Mouse (Mus musculus) G1E (cell line): ENCODE measurements around the gene Magix.
"Not testable (repeated sequence)": the region's sequence is repeated elsewhere in the genome, so short reads cannot be mapped to it uniquely, and the experiment has no call there.

ENCODE experiments used
- CTCF ChIP-seq: IDR thresholded peaks from 2 replicates; pipeline ENCODE4 v1.5.1; 2012; ENCODE audit warnings: low read depth, low read length, inconsistent platforms, mixed read lengths
- GATA1 ChIP-seq: IDR thresholded peaks from 2 replicates; pipeline ENCODE4 v1.6.1; 2012; ENCODE audit warnings: borderline replicate concordance, low read length, inconsistent platforms, mixed read lengths

- TF ChIP-seq CTCF, GATA1: not testable (repeated sequence)
Measured at GRCm38 (mm10) chrX:7714135-7714899, 33.3 kb upstream of the Magix start, which contains the start of gene Wdr45.
